ENCODE assay signal across 24 mouse cellular contexts in genomic region chr13:114712601-114713000, GRCm38 (mm10).
DNase-seq lines count a peak whose midpoint lies in the region; ATAC-seq lines count a peak whose summit lies in the region.
"Had no signal": no experiment of that assay in that cellular context is flagged by ENCODE, and none has a peak within 500 bp of the region (broad histone marks: within the 10 kb centered on the region; RNA-seq: fewer than 3 reads in every experiment).

No protein-coding gene starts in this region.

- H3K4me2 ChIP-seq in embryonic facial prominence, embryonic 11.5 days (ENCODE audit: low read depth, low read length) = no peak overlapping the region
- H3K4me2 ChIP-seq in limb, embryonic 11.5 days (ENCODE audit: low read depth, severe bottlenecking) = no peak overlapping the region
- H3K4me2 ChIP-seq: embryonic facial prominence, embryonic 12.5 days had no signal

- intact Hi-C loops in gastrocnemius, postnatal 14 days (cut with DNase I; ENCODE audit: low total_unique reads) = no loop called here

- H3K4me1 ChIP-seq in embryonic facial prominence, embryonic 11.5 days (ENCODE audit: control insufficient read depth, insufficient read depth, low read length) = no peaks in the 10 kb centered on the region
- no peaks in the 10 kb centered on the region for H3K4me1 ChIP-seq in embryonic facial prominence, embryonic 10.5 days
- peaks cover 4% of the 10 kb centered on the region; the same call in 1 of the 2 replicates for H3K4me1 ChIP-seq in limb, embryonic 11.5 days (ENCODE audit: control insufficient read depth, insufficient read depth, low read length)
- peaks cover 20% of the 10 kb centered on the region for H3K4me1 ChIP-seq in limb, embryonic 10.5 days
- H3K4me1 ChIP-seq: embryonic facial prominence, embryonic 12.5 days had no signal

- H3K4me3 ChIP-seq in embryonic facial prominence, embryonic 11.5 days (ENCODE audit: low read depth, low read length) = no peak overlapping the region
- H3K4me3 ChIP-seq in embryonic facial prominence, embryonic 10.5 days = no peak overlapping the region
- H3K4me3 ChIP-seq in limb, embryonic 11.5 days (ENCODE audit: low read depth, low read length) = no peak overlapping the region
- H3K4me3 ChIP-seq in limb, embryonic 10.5 days = no peak overlapping the region
- H3K4me3 ChIP-seq: embryonic facial prominence, embryonic 12.5 days had no signal

- no peak for ATAC-seq in embryonic facial prominence, embryonic 11.5 days (replicated peaks; ENCODE audit: insufficient number of reproducible peaks, low FRiP score, low TSS enrichment, low read depth)
- 0 out of 2 replicates have a peak, but pooled peaks have one; percentile 57 for ATAC-seq in limb, embryonic 11.5 days (ENCODE audit: insufficient number of reproducible peaks, low FRiP score, low TSS enrichment, low read depth)
- ATAC-seq: activated CD4-positive, CD25-positive, alpha-beta regulatory T cell, adult 4 months; CD4-positive, CD25-positive, alpha-beta regulatory T cell, adult 4 months; forebrain, embryonic 14.5 days; forebrain, embryonic 16.5 days; Patski had no signal

- no peak overlapping the region for H3K9ac ChIP-seq in embryonic facial prominence, embryonic 11.5 days (replicated peaks; ENCODE audit: low read length)
- no peak overlapping the region for H3K9ac ChIP-seq in limb, embryonic 11.5 days (ENCODE audit: low read length)
- H3K9ac ChIP-seq: embryonic facial prominence, embryonic 12.5 days had no signal

- no peaks in the 10 kb centered on the region for H3K27me3 ChIP-seq in embryonic facial prominence, embryonic 11.5 days (ENCODE audit: control insufficient read depth, insufficient read depth, low read length)
- H3K27me3 ChIP-seq in embryonic facial prominence, embryonic 10.5 days (replicated peaks; ENCODE audit: low read depth, poor library complexity, severe bottlenecking) = no peaks in the 10 kb centered on the region
- H3K27me3 ChIP-seq in limb, embryonic 11.5 days (ENCODE audit: control insufficient read depth, insufficient read depth, low read length) = no peaks in the 10 kb centered on the region
- no peaks in the 10 kb centered on the region for H3K27me3 ChIP-seq in limb, embryonic 10.5 days (ENCODE audit: low read depth, poor library complexity, severe bottlenecking)
- H3K27me3 ChIP-seq: CH12.LX; embryonic facial prominence, embryonic 12.5 days; Patski had no signal

- 34% methylated on average over 2 of the region's 2 CpGs for WGBS in embryonic facial prominence, embryonic 11.5 days
- 55% methylated on average over 2 of the region's 2 CpGs for WGBS in embryonic facial prominence, embryonic 10.5 days
- WGBS in limb, embryonic 11.5 days = 14% methylated on average over 2 of the region's 2 CpGs
- 32% methylated on average over 2 of the region's 2 CpGs for WGBS in limb, embryonic 10.5 days

- peak; percentile 5 for DNase-seq in embryo, embryonic 10.5 days (ENCODE audit: low spot score)
- DNase-seq in embryo, embryonic 10 days (ENCODE audit: low spot score) = no peak
- DNase-seq in embryonic facial prominence, embryonic 11.5 days (ENCODE audit: low spot score) = peak; percentile 51
- no peak for DNase-seq in embryonic facial prominence, embryonic 10.5 days (ENCODE audit: low spot score)
- DNase-seq in limb, embryonic 11.5 days (ENCODE audit: low spot score) = peak; percentile 31
- DNase-seq in limb, embryonic 10.5 days (ENCODE audit: low spot score) = no peak
- DNase-seq in gastrocnemius, postnatal 14 days = no peak
- DNase-seq: adrenal gland, adult 8-10 months; adrenal gland, postnatal 14 days; adrenal gland, postnatal 36 days; B cell, adult 2 months; cerebellum, adult 11-12 months; cerebellum, adult 2 months; cerebellum, adult 9-10 months; cerebellum, postnatal 10 days; cerebellum, postnatal 25 days had no signal

- H3K9me3 ChIP-seq in embryonic facial prominence, embryonic 11.5 days (replicated peaks; ENCODE audit: control insufficient read depth, low read length) = no peaks in the 10 kb centered on the region
- H3K9me3 ChIP-seq in embryonic facial prominence, embryonic 10.5 days = no peaks in the 10 kb centered on the region
- no peaks in the 10 kb centered on the region for H3K9me3 ChIP-seq in limb, embryonic 11.5 days (ENCODE audit: control insufficient read depth, low read length)
- H3K9me3 ChIP-seq in limb, embryonic 10.5 days (replicated peaks) = no peaks in the 10 kb centered on the region
- H3K9me3 ChIP-seq: embryonic facial prominence, embryonic 12.5 days; G1E had no signal

- H3K27ac ChIP-seq in embryonic facial prominence, embryonic 11.5 days (replicated peaks; ENCODE audit: low read depth, low read length) = no peak overlapping the region
- no peak overlapping the region for H3K27ac ChIP-seq in embryonic facial prominence, embryonic 10.5 days (replicated peaks)
- H3K27ac ChIP-seq in limb, embryonic 11.5 days (replicated peaks; ENCODE audit: low read depth, low read length) = no peak overlapping the region
- H3K27ac ChIP-seq in limb, embryonic 10.5 days = no peak overlapping the region
- H3K27ac ChIP-seq: embryonic facial prominence, embryonic 12.5 days had no signal

- no peaks in the 10 kb centered on the region for H3K36me3 ChIP-seq in embryonic facial prominence, embryonic 11.5 days (replicated peaks; ENCODE audit: control insufficient read depth, insufficient read depth, low read depth, low read length)
- H3K36me3 ChIP-seq in embryonic facial prominence, embryonic 10.5 days (replicated peaks) = no peaks in the 10 kb centered on the region
- no peaks in the 10 kb centered on the region for H3K36me3 ChIP-seq in limb, embryonic 11.5 days (ENCODE audit: control insufficient read depth, insufficient read depth, low read length)
- H3K36me3 ChIP-seq in limb, embryonic 10.5 days = no peaks in the 10 kb centered on the region
- H3K36me3 ChIP-seq: embryonic facial prominence, embryonic 12.5 days; G1E had no signal

Comparison
In these comparisons a context has a peak if more than half of its experiments do, and no peak if none do; other contexts are left out.
1. DNase-seq: peak in embryo, embryonic 10.5 days (single experiment), embryonic facial prominence, embryonic 11.5 days (single experiment) and limb, embryonic 11.5 days (single experiment); none in embryo, embryonic 10 days (single experiment), embryonic facial prominence, embryonic 10.5 days (single experiment), limb, embryonic 10.5 days (single experiment) and gastrocnemius, postnatal 14 days (single experiment).